Mouse (Mus musculus): Measurements from ENCODE around the gene Plekhg6. TPM values are rescaled to one million over a fixed set of nuclear protein-coding genes. Genes with fewer than 3 reads are reported as not detected.

Gene Plekhg6
- total and polyA plus RNA-seq, 2 experiments from 2014 or later: 0.05 TPM; not detected in 1

DNA sequence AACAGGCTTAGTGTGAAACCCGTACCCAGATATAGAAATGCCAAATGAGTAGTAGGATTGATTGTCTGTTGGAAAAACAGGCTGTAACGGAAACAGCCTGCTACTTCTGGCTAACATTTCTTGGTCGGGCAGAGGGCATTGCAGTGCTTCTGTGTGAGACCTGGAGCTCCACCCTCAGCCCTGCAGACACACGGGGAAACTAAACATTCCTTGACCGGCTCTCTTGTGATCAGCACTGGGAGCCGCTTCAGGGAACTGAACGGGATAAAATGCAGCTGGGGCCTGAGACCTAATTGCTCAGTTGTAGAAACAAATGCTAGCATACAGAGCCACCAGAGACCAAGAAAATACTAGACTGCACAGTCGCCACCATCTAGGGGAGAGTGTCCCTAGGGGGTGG lies 24.3 kb downstream of the Plekhg6 start:
- Histone ChIP-seq H3K9ac (replicated peaks; ENCODE audit: low read depth, low read length) (no peak overlapping the region), H3K9me3 (replicated peaks; ENCODE audit: control insufficient read depth, low read length) (no peaks in the 10 kb centered on the region), H3K27ac (ENCODE audit: low read depth) (no peak overlapping the region; the same call in 1 of the 2 replicates), H3K4me2 (ENCODE audit: low read depth, low read length) (no peak overlapping the region), H3K4me1 (ENCODE audit: control insufficient read depth, insufficient read depth) (peaks cover 30% of the 10 kb centered on the region), H3K36me3 (replicated peaks; ENCODE audit: control insufficient read depth, insufficient read depth, low read length) (peaks cover 41% of the 10 kb centered on the region), H3K27me3 (ENCODE audit: control insufficient read depth, insufficient read depth, low read length) (no peaks in the 10 kb centered on the region), H3K4me3 (ENCODE audit: low read depth, low read length) (no peak overlapping the region)
- DNase-seq (ENCODE audit: low spot score) (no peak), ATAC-seq (ENCODE audit: insufficient read depth, low read depth) (no peak)
- TF ChIP-seq EP300 (IDR thresholded peaks at IDR 0.05; ENCODE audit: low read depth) (no peak), CTCF (IDR thresholded peaks at IDR 0.05; ENCODE audit: low read depth) (no peak)
- 34% methylated on average over 8 of the region's 8 CpGs for WGBS

DNA sequence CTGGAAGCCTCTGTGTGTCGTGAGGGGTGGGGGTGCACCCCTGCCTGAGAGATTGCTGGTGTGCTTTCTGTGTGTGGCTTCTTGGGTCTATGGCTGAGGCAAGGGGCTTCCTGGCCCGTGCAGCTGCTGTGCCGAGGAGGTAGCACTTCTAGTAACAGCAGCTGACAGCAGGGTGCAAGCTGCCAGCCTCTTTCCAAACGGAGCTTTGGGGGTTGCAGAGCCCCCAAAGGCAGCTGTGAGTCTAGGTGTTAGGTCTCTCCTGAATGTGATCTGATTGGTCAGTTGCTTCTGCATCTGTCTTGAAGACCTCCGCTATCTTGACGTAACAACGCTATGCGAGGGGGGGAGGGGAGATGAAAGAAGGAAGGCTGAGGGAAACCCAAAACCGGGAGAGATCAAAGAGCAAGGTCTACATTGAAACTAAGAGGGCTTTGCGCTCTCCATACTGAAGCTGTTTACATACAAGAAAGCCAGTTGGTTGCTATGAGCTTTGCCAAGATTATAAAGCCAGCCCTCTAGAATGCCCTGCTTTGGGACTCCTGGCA lies 25.3 kb downstream of the Plekhg6 start:
- DNase-seq (ENCODE audit: low spot score) (no peak), ATAC-seq (ENCODE audit: insufficient read depth, low read depth) (no peak; the same call in 1 of the 2 replicates)
- no peaks in the 10 kb centered on the region for H3K27me3 ChIP-seq (ENCODE audit: control insufficient read depth, insufficient read depth, low read length)
- peak overlapping the region; percentile 68 for H3K4me2 ChIP-seq (ENCODE audit: low read depth, low read length)
- H3K9me3 ChIP-seq (replicated peaks; ENCODE audit: control insufficient read depth, low read length): no peaks in the 10 kb centered on the region
- H3K9ac ChIP-seq (replicated peaks; ENCODE audit: low read depth, low read length): no peak overlapping the region; the same call in 1 of the 2 replicates
- H3K36me3 ChIP-seq (replicated peaks; ENCODE audit: control insufficient read depth, insufficient read depth, low read length): peaks cover 31% of the 10 kb centered on the region
- TF ChIP-seq CTCF (IDR thresholded peaks at IDR 0.05; ENCODE audit: low read depth) (no peak), EP300 (IDR thresholded peaks at IDR 0.05; ENCODE audit: low read depth) (no peak)
- WGBS: 18% methylated on average over 10 of the region's 10 CpGs
- H3K4me3 ChIP-seq (ENCODE audit: low read depth, low read length): peak overlapping the region; percentile 23
- peaks cover 30% of the 10 kb centered on the region for H3K4me1 ChIP-seq (ENCODE audit: control insufficient read depth, insufficient read depth)
- H3K27ac ChIP-seq (ENCODE audit: low read depth): peak overlapping the region; percentile 84

DNA sequence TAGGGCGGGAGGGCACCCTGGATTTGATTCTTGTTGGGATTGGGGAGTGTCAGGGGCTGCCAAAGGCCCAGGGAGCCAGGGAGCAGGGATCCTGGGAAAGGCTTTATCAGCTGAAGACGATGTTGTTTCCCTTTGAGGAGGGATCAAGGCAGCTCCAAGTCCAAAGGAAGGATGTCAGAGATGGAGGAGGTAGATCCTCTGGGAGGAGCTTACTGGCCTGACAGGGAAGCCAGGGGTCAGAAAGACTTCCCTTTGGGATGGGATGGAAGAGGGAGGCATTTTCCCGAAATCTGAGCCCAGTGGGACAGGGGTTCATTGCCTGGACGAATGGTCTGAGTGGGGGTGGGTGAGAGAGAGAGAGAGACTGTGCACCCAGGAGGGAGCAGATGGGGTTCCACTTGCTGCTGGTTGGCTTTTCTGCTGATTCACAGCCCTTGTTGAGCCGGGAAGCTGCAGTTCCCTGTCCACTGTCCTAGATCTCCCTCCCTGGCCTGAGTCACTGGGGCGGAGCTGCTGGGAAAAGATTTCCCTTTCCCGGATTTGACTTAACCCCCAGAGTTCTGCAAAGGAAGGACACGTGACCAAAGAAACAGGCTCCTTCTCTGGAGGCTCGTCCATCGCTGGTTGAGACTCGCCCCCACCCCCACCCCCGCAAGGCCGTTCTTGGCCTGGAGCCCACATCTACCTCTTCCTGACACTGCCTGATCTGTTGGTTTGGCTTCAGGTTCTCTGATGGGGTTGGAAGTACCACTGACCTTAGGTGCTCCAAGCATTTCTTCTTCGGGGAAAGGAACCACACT lies 26.0 kb downstream of the Plekhg6 start:
- peak overlapping the region; percentile 84 for H3K27ac ChIP-seq (ENCODE audit: low read depth)
- H3K4me3 ChIP-seq (ENCODE audit: low read depth, low read length): peak overlapping the region; percentile 23
- WGBS: 18% methylated on average over 14 of the region's 14 CpGs
- TF ChIP-seq EP300 (IDR thresholded peaks at IDR 0.05; ENCODE audit: low read depth) (peak; percentile 75; the same call in 1 of the 2 replicates), CTCF (IDR thresholded peaks at IDR 0.05; ENCODE audit: low read depth) (no peak)
- H3K27me3 ChIP-seq (ENCODE audit: control insufficient read depth, insufficient read depth, low read length): no peaks in the 10 kb centered on the region
- no peak overlapping the region; the same call in 1 of the 2 replicates for H3K9ac ChIP-seq (replicated peaks; ENCODE audit: low read depth, low read length)
- no peaks in the 10 kb centered on the region for H3K9me3 ChIP-seq (replicated peaks; ENCODE audit: control insufficient read depth, low read length)
- peak overlapping the region; percentile 68 for H3K4me2 ChIP-seq (ENCODE audit: low read depth, low read length)
- H3K36me3 ChIP-seq (replicated peaks; ENCODE audit: control insufficient read depth, insufficient read depth, low read length): peaks cover 26% of the 10 kb centered on the region
- H3K4me1 ChIP-seq (ENCODE audit: control insufficient read depth, insufficient read depth): peaks cover 30% of the 10 kb centered on the region
- DNase-seq (ENCODE audit: low spot score) (peak; percentile 82), ATAC-seq (ENCODE audit: insufficient read depth, low read depth) (peak; percentile 78)

DNA sequence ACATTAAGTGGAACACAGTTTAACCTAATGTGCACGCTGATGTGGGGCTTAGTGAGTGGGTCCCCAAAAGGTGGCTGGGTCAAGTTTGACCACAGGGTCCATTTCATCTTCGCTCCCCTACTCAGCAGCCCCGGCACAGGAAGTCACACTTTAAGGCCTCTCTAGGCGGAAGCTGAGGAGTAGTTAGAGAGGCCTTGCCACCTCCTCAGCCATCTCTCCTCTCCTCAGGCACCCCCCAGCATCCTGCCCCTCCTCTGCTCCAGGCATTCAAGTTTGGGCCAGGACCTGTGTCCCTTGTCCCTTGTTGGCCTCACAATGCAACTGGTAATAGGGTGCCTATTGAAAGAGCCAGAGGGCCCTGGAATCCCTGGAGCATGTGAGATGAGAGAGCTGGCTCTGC lies 26.9 kb downstream of the Plekhg6 start:
- WGBS: 58% methylated on average over 4 of the region's 4 CpGs
- Histone ChIP-seq H3K36me3 (replicated peaks; ENCODE audit: control insufficient read depth, insufficient read depth, low read length) (peaks cover 18% of the 10 kb centered on the region), H3K27me3 (ENCODE audit: control insufficient read depth, insufficient read depth, low read length) (no peaks in the 10 kb centered on the region), H3K4me3 (ENCODE audit: low read depth, low read length) (no peak overlapping the region), H3K9ac (replicated peaks; ENCODE audit: low read depth, low read length) (no peak overlapping the region), H3K4me1 (ENCODE audit: control insufficient read depth, insufficient read depth) (peaks cover 34% of the 10 kb centered on the region), H3K4me2 (ENCODE audit: low read depth, low read length) (peak overlapping the region; percentile 68), H3K9me3 (replicated peaks; ENCODE audit: control insufficient read depth, low read length) (no peaks in the 10 kb centered on the region), H3K27ac (ENCODE audit: low read depth) (peak overlapping the region; percentile 84)
- DNase-seq (ENCODE audit: low spot score) (no peak), ATAC-seq (ENCODE audit: insufficient read depth, low read depth) (no peak)
- TF ChIP-seq CTCF (IDR thresholded peaks at IDR 0.05; ENCODE audit: low read depth) (no peak), EP300 (IDR thresholded peaks at IDR 0.05; ENCODE audit: low read depth) (no peak)

DNA sequence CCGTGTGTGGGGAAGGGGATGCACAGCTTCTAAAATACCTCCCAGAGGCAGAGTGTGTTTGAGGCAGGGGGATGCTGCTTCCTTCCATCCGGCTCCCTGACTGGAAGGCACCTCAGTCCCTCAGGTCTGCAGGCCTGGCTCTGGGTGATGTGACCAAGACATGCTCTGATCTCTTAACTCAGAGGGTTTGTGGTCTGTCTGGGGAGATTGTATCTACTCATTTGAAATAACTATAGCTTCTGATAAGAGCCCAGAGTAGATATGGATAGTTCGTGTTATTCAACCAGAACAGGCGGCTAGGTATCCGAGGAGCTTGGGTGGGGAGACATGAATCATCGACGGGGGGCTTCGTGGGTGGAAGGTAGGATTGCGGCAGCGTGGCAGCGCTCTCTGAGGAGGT lies 27.4 kb downstream of the Plekhg6 start:
- H3K9ac ChIP-seq (replicated peaks; ENCODE audit: low read depth, low read length): no peak overlapping the region
- ATAC-seq (ENCODE audit: insufficient read depth, low read depth): no peak
- DNase-seq (ENCODE audit: low spot score): no peak
- TF ChIP-seq EP300 (IDR thresholded peaks at IDR 0.05; ENCODE audit: low read depth) (no peak), CTCF (IDR thresholded peaks at IDR 0.05; ENCODE audit: low read depth) (no peak)
- no peaks in the 10 kb centered on the region for H3K27me3 ChIP-seq (ENCODE audit: control insufficient read depth, insufficient read depth, low read length)
- H3K4me2 ChIP-seq (ENCODE audit: low read depth, low read length): peak overlapping the region; percentile 68; the same call in 1 of the 2 replicates
- peaks cover 34% of the 10 kb centered on the region for H3K4me1 ChIP-seq (ENCODE audit: control insufficient read depth, insufficient read depth)
- no peaks in the 10 kb centered on the region for H3K9me3 ChIP-seq (replicated peaks; ENCODE audit: control insufficient read depth, low read length)
- peaks cover 14% of the 10 kb centered on the region for H3K36me3 ChIP-seq (replicated peaks; ENCODE audit: control insufficient read depth, insufficient read depth, low read length)
- WGBS: 66% methylated on average over 11 of the region's 11 CpGs
- H3K4me3 ChIP-seq (ENCODE audit: low read depth, low read length): no peak overlapping the region
- peak overlapping the region; percentile 84; the same call in 1 of the 2 replicates for H3K27ac ChIP-seq (ENCODE audit: low read depth)
